Mouse (Mus musculus): Measurements from ENCODE around the gene 2310061N02Rik. TPM values are rescaled to one million over a fixed set of nuclear protein-coding genes. Genes with fewer than 3 reads are reported as not detected.

2310061N02Rik gene
- polyA plus RNA-seq, 2 experiments, result not detected

- 36% methylated on average over 4 of the region's 4 CpGs for WGBS (ENCODE audit: insufficient replicate concordance)
- no peaks in the 10 kb centered on the region for H3K27me3 ChIP-seq (ENCODE audit: control insufficient read depth, insufficient read depth, low read length)
- TF ChIP-seq EP300 (IDR thresholded peaks at IDR 0.05; ENCODE audit: low read depth), result no peak
- no peak for TF ChIP-seq CTCF (IDR thresholded peaks at IDR 0.05; ENCODE audit: low read depth)
- no peak overlapping the region for H3K27ac ChIP-seq
- no peak for DNase-seq (ENCODE audit: low read depth in 3 of 3, low spot score in 3 of 3)
- ATAC-seq (ENCODE audit: insufficient read depth), result no peak
- H3K9ac ChIP-seq (replicated peaks), result no peak overlapping the region
- H3K36me3 ChIP-seq (replicated peaks; ENCODE audit: control insufficient read depth, insufficient read depth, low read depth), result no peaks in the 10 kb centered on the region
- H3K4me1 ChIP-seq (replicated peaks; ENCODE audit: control insufficient read depth in 2 of 2, insufficient read depth in 2 of 2, low read length in 1 of 2), result no peaks in the 10 kb centered on the region
- no peaks in the 10 kb centered on the region for H3K9me3 ChIP-seq (ENCODE audit: control insufficient read depth, low read length)
- no peak overlapping the region for H3K4me3 ChIP-seq (ENCODE audit: insufficient read depth in 1 of 2, low read depth in 2 of 2, low read length in 2 of 2)
- H3K4me2 ChIP-seq (ENCODE audit: low read depth), result no peak overlapping the region
Observed at GRCm38 (mm10) chr16:88701072-88701864, 6.5 kb downstream of the 2310061N02Rik start.

GRCm38 (mm10) chr16:88696256-88696655, 11.5 kb downstream of the 2310061N02Rik start:
- no peaks in the 10 kb centered on the region for H3K9me3 ChIP-seq (ENCODE audit: control insufficient read depth, low read length)
- no peaks in the 10 kb centered on the region for H3K36me3 ChIP-seq (replicated peaks; ENCODE audit: control insufficient read depth, insufficient read depth, low read depth)
- H3K4me1 ChIP-seq (replicated peaks; ENCODE audit: control insufficient read depth in 2 of 2, insufficient read depth in 2 of 2, low read length in 1 of 2), result no peaks in the 10 kb centered on the region
- H3K9ac ChIP-seq (replicated peaks), result no peak overlapping the region
- H3K27me3 ChIP-seq (ENCODE audit: control insufficient read depth, insufficient read depth, low read length), result no peaks in the 10 kb centered on the region
- H3K27ac ChIP-seq, result no peak overlapping the region
- DNase-seq (ENCODE audit: low read depth in 3 of 3, low spot score in 3 of 3) (no peak), ATAC-seq (ENCODE audit: insufficient read depth) (no peak)
- H3K4me3 ChIP-seq (ENCODE audit: insufficient read depth in 1 of 2, low read depth in 2 of 2, low read length in 2 of 2), result no peak overlapping the region
- no peak overlapping the region for H3K4me2 ChIP-seq (ENCODE audit: low read depth)
- 52% methylated on average over 4 of the region's 4 CpGs for WGBS (ENCODE audit: insufficient replicate concordance)
- no peak for TF ChIP-seq EP300 (IDR thresholded peaks at IDR 0.05; ENCODE audit: low read depth)
- TF ChIP-seq CTCF (IDR thresholded peaks at IDR 0.05; ENCODE audit: low read depth), result no peak

- Histone ChIP-seq H3K4me3 (ENCODE audit: insufficient read depth in 1 of 2, low read depth in 2 of 2, low read length in 2 of 2) (no peak overlapping the region), H3K4me1 (replicated peaks; ENCODE audit: control insufficient read depth in 2 of 2, insufficient read depth in 2 of 2, low read length in 1 of 2) (no peaks in the 10 kb centered on the region), H3K36me3 (replicated peaks; ENCODE audit: control insufficient read depth, insufficient read depth, low read depth) (no peaks in the 10 kb centered on the region), H3K4me2 (ENCODE audit: low read depth) (no peak overlapping the region), H3K9ac (replicated peaks) (no peak overlapping the region), H3K9me3 (ENCODE audit: control insufficient read depth, low read length) (no peaks in the 10 kb centered on the region), H3K27me3 (ENCODE audit: control insufficient read depth, insufficient read depth, low read length) (no peaks in the 10 kb centered on the region), H3K27ac (no peak overlapping the region)
- DNase-seq (ENCODE audit: low read depth in 3 of 3, low spot score in 3 of 3) (no peak), ATAC-seq (ENCODE audit: insufficient read depth) (no peak)
- WGBS (ENCODE audit: insufficient replicate concordance), result 56% methylated on average over 2 of the region's 2 CpGs
- TF ChIP-seq CTCF (IDR thresholded peaks at IDR 0.05; ENCODE audit: low read depth) (no peak), EP300 (IDR thresholded peaks at IDR 0.05; ENCODE audit: low read depth) (no peak)
Observed at GRCm38 (mm10) chr16:88681282-88681681, 26.5 kb downstream of the 2310061N02Rik start.

- WGBS (ENCODE audit: insufficient replicate concordance), result 64% methylated on average over 6 of the region's 6 CpGs
- DNase-seq (ENCODE audit: low read depth in 3 of 3, low spot score in 3 of 3) (no peak), ATAC-seq (ENCODE audit: insufficient read depth) (no peak)
- no peaks in the 10 kb centered on the region for H3K27me3 ChIP-seq (ENCODE audit: control insufficient read depth, insufficient read depth, low read length)
- no peaks in the 10 kb centered on the region for H3K4me1 ChIP-seq (replicated peaks; ENCODE audit: control insufficient read depth in 2 of 2, insufficient read depth in 2 of 2, low read length in 1 of 2)
- H3K4me3 ChIP-seq (ENCODE audit: insufficient read depth in 1 of 2, low read depth in 2 of 2, low read length in 2 of 2), result no peak overlapping the region
- H3K36me3 ChIP-seq (replicated peaks; ENCODE audit: control insufficient read depth, insufficient read depth, low read depth), result no peaks in the 10 kb centered on the region
- no peak overlapping the region for H3K9ac ChIP-seq (replicated peaks)
- no peak for TF ChIP-seq EP300 (IDR thresholded peaks at IDR 0.05; ENCODE audit: low read depth)
- H3K9me3 ChIP-seq (ENCODE audit: control insufficient read depth, low read length), result no peaks in the 10 kb centered on the region
- H3K27ac ChIP-seq, result no peak overlapping the region
- no peak overlapping the region for H3K4me2 ChIP-seq (ENCODE audit: low read depth)
Observed at GRCm38 (mm10) chr16:88679099-88679498, 28.7 kb downstream of the 2310061N02Rik start.

- H3K9me3 ChIP-seq (ENCODE audit: control insufficient read depth, low read length), result no peaks in the 10 kb centered on the region
- H3K4me2 ChIP-seq (ENCODE audit: low read depth), result no peak within 1 kb of the TSS
- H3K4me1 ChIP-seq (replicated peaks; ENCODE audit: control insufficient read depth in 2 of 2, insufficient read depth in 2 of 2, low read length in 1 of 2), result no peaks in the 10 kb centered on the region
- H3K27ac ChIP-seq, result no peak within 1 kb of the TSS
- H3K27me3 ChIP-seq (ENCODE audit: control insufficient read depth, insufficient read depth, low read length), result no peaks in the 10 kb centered on the region
- no peak within 1 kb of the TSS for H3K9ac ChIP-seq (replicated peaks)
- DNase-seq (ENCODE audit: low read depth in 3 of 3, low spot score in 3 of 3) (no peak), ATAC-seq (ENCODE audit: insufficient read depth) (no peak)
- WGBS (ENCODE audit: insufficient replicate concordance), result 64% methylated on average over 4 of the region's 4 CpGs
- TF ChIP-seq EP300 (IDR thresholded peaks at IDR 0.05; ENCODE audit: low read depth) (no peak), CTCF (IDR thresholded peaks at IDR 0.05; ENCODE audit: low read depth) (no peak)
- H3K36me3 ChIP-seq (replicated peaks; ENCODE audit: control insufficient read depth, insufficient read depth, low read depth), result no peaks in the 10 kb centered on the region
- H3K4me3 ChIP-seq (ENCODE audit: insufficient read depth in 1 of 2, low read depth in 2 of 2, low read length in 2 of 2), result no peak within 1 kb of the TSS
Observed at GRCm38 (mm10) chr16:88671571-88671970, 36.2 kb downstream of the 2310061N02Rik start, which contains the start of gene Krtap27-1. Gene Krtap27-1, minus strand, starts transcription at chr16:88671671.

All from liver, embryonic 14.5 days (tissue).